Mouse (Mus musculus): ENCODE measurements around the gene Macrod2.

Macrod2 gene

GRCm38 (mm10) chr2:141299168-141299567, 904.1 kb downstream of the Macrod2 start:
- DNase-seq (ENCODE audit: low read depth, low spot score): no peak

GRCm38 (mm10) chr2:141301030-141301429, 905.9 kb downstream of the Macrod2 start:
- no peak for DNase-seq (ENCODE audit: low read depth, low spot score)

- DNase-seq (ENCODE audit: low read depth, low spot score): no peak
Observed at GRCm38 (mm10) chr2:141308406-141308805, 913.3 kb downstream of the Macrod2 start.

GRCm38 (mm10) chr2:141312136-141312948, 917.2 kb downstream of the Macrod2 start:
- no peak for DNase-seq (ENCODE audit: low read depth, low spot score)

- DNase-seq (ENCODE audit: low read depth, low spot score): no peak
Observed at GRCm38 (mm10) chr2:141315349-141315748, 920.2 kb downstream of the Macrod2 start.

- DNase-seq (ENCODE audit: low read depth, low spot score): no peak
Observed at GRCm38 (mm10) chr2:141323956-141324460, 928.9 kb downstream of the Macrod2 start.

GRCm38 (mm10) chr2:141327296-141327695, 932.2 kb downstream of the Macrod2 start:
- DNase-seq (ENCODE audit: low read depth, low spot score): no peak

GRCm38 (mm10) chr2:141337708-141338107, 942.6 kb downstream of the Macrod2 start:
- DNase-seq (ENCODE audit: low read depth, low spot score): no peak

- no peak for DNase-seq (ENCODE audit: low read depth, low spot score)
Observed at GRCm38 (mm10) chr2:141343988-141344535, 949.0 kb downstream of the Macrod2 start.

- no peak for DNase-seq (ENCODE audit: low read depth, low spot score)
Observed at GRCm38 (mm10) chr2:141352623-141353022, 957.5 kb downstream of the Macrod2 start.

- no peak for DNase-seq (ENCODE audit: low read depth, low spot score)
Observed at GRCm38 (mm10) chr2:141388632-141389031, 993.5 kb downstream of the Macrod2 start.

GRCm38 (mm10) chr2:141391229-141391628, 996.1 kb downstream of the Macrod2 start:
- no peak for DNase-seq (ENCODE audit: low read depth, low spot score)

GRCm38 (mm10) chr2:141394806-141395205, 999.7 kb downstream of the Macrod2 start:
- no peak for DNase-seq (ENCODE audit: low read depth, low spot score)

GRCm38 (mm10) chr2:141408766-141409165, 1013.7 kb downstream of the Macrod2 start:
- no peak for DNase-seq (ENCODE audit: low read depth, low spot score)

GRCm38 (mm10) chr2:141416436-141416835, 1021.3 kb downstream of the Macrod2 start:
- no peak for DNase-seq (ENCODE audit: low read depth, low spot score)

GRCm38 (mm10) chr2:141416855-141417544, 1021.9 kb downstream of the Macrod2 start:
- DNase-seq (ENCODE audit: low read depth, low spot score): no peak

- no peak for DNase-seq (ENCODE audit: low read depth, low spot score)
Observed at GRCm38 (mm10) chr2:141419806-141420205, 1024.7 kb downstream of the Macrod2 start.

GRCm38 (mm10) chr2:141434084-141434483, 1039.0 kb downstream of the Macrod2 start:
- no peak for DNase-seq (ENCODE audit: low read depth, low spot score)

- no peak for DNase-seq (ENCODE audit: low read depth, low spot score)
Observed at GRCm38 (mm10) chr2:141434731-141435570, 1039.8 kb downstream of the Macrod2 start.

- peak; percentile 9 for DNase-seq (ENCODE audit: low read depth, low spot score)
Observed at GRCm38 (mm10) chr2:141441896-141442295, 1046.8 kb downstream of the Macrod2 start.

- no peak for DNase-seq (ENCODE audit: low read depth, low spot score)
Observed at GRCm38 (mm10) chr2:141449078-141449680, 1054.1 kb downstream of the Macrod2 start.

Data from embryo, embryonic 11.5 days (tissue).